Mouse (Mus musculus): ENCODE measurements at regions not wholly inside any gene's neighbourhood (a gene's known extent, or its start where the extent isn't known, plus 50 kb on each side); places are given as distances from the start of the nearest gene placed in this dataset.

- POLR2A ChIA-PET, result interaction anchor here in 2 of 4 experiments (0.7 to 2.8 kb wide), 6 partner anchors 8 to 73 kb away, joined by 3 to 16 read pairs (median 6); no protein-coding TSS in a partner anchor
- CTCF ChIA-PET, result interaction anchor here (0.5 to 2.5 kb wide), 31 partner anchors 9 to 1982 kb away, joined by 3 to 17 read pairs (median 5); no protein-coding TSS in a partner anchor
Observed at GRCm38 (mm10) chr6:55781146-55781545, 55.5 kb upstream of the Itprid1 start.

DNA sequence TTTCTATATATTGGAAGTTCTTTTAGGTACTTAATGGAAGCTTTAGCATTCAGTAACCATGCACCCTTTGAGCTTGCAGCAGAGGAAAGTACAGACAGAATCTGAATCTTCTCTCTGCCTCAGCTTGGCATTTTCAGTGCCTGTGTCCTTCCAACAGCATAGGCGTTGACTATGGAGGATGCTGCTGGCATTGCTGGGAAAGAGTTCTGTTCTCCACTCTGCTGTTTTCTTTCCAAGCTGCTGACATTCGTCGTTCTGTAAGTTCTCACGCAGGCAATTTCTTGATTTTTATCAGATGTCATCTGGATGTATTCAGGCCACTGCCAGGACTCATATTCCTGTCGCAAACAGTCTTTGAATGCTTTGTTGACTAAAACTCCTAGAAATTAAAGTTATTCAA lies 61.2 kb upstream of the Itprid1 start:
- CTCF ChIA-PET, result interaction anchor here in 1 of 4 experiments (1.5 kb wide), 1 partner anchor 58 kb away, joined by 3 read pairs; no protein-coding TSS in a partner anchor
- POLR2A ChIA-PET, result interaction anchor here in 2 of 4 experiments (0.7 to 1.0 kb wide), 3 partner anchors 16 to 100 kb away, joined by 3 read pairs; no protein-coding TSS in a partner anchor

- ChIA-PET POLR2A (interaction anchor here in 3 of 4 experiments (0.6 to 1.2 kb wide), 5 partner anchors 19 to 778 kb away, joined by 3 to 5 read pairs (median 3); no protein-coding TSS in a partner anchor), CTCF (interaction anchor here (0.6 to 3.9 kb wide), 8 partner anchors 11 to 841 kb away, joined by 3 to 17 read pairs (median 4); no protein-coding TSS in a partner anchor)
Observed at GRCm38 (mm10) chr6:55770341-55770740, 66.4 kb upstream of the Itprid1 start.

DNA sequence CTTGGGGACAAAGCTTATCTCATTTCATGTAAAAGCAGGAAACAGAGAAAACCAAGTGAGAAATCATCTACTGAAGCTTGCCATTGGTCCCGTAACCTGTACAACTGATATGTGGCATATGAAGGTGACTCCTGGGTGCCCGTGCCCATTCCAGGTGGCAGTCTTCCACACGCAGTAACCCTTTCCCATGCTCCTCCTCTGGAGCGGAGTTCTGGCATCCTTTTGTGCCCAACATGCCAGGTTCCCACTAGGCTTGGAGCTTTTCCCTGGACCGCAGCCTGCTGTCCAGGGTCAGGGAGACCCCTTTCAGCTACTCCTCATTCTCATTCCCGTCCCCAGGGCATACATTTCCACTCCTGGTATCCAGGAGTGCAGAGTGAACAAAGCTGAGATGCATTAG lies 74.4 kb upstream of the Neurod6 start:
- POLR2A ChIA-PET, result no interaction called here
- CTCF ChIA-PET, result no interaction called here

GRCm38 (mm10) chr6:55750831-55751230 lies 69.8 kb upstream of the Neurod6 start:
- ChIA-PET CTCF (interaction anchor here in 1 of 4 experiments (1.1 kb wide), 1 partner anchor 34 kb away, joined by 4 read pairs; no protein-coding TSS in a partner anchor), POLR2A (no interaction called here)

DNA sequence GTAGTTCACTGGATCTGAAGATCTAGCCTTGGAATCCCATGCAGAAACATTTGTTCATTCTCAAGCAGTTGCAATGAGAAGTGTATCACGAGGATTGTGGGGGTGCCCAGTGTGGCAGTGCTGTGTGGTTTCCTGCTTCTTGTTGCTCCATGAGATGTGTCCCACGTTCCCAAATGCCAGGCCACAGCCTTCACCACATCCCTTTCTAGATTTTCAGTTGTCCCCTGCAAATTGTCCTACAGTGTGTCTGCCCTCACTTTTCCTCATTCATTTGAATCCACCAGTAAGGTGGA lies 64.7 kb upstream of the Neurod6 start:
- CTCF ChIA-PET, result no interaction called here
- POLR2A ChIA-PET, result no interaction called here

DNA sequence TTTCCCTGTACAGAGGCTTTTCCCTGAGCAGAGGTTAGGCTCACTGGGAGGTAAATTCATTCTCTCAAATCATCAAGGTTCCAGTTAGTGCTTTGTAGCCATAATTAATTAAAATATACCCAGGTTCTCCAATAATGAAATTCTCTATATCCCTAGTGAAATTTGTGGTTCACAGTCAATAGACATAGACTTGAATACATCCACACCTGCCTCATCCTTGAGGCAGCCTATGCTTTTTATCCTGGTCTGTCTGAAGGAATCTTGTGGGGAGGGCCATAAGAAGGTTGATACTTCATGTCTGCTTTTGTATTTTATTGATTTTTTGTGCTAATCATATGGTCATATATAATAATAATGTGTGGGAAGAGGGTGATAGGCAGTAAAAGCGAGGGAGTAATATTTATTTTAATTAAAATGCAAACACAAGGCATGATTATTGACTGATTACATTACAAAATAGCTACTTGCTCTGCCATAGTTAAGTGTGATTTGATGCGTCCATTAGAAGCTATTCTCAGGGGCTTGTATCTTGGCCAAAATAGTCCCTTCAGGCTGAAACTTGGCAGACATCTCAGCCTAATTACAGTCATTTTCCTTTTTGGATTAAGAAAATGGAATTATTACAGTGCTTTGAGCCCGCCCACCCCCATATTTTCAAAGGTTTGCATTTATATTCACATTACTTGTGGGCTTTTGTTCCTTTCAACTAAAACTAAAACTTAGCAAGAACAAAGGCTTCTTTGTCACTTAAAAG lies 64.2 kb upstream of the Neurod6 start:
- POLR2A ChIA-PET, result no interaction called here
- CTCF ChIA-PET, result no interaction called here

DNA sequence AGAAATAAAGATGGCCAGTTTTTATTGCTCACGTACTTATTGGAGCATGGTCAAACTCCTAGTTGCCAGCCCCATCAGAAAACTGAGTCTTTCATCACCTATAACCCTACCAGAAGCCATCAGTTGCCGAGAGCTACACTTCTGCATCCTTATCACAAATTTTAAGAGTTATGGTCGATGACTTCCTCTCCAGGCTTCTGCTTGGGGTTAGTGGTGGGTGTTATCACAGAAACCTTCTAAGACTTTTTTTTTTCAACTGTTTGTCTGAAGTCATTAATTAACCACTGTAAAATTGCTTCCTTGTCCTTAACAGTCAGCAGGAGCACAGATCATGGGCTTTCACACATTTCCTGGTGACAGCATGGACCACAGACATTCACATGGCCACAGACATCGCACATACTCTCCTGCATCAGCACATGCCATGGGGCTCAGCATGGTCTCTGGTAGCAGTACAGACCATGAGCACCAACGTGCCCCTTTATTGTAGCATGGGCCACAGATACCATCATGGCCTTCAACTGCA lies 50.3 kb upstream of the Neurod6 start:
- ChIA-PET CTCF (no interaction called here), POLR2A (no interaction called here)

All from embryonic stem cell, embryonic (primary cell).